ENCODE assay signal across 7 mouse cellular contexts in the genomic region with DNA sequence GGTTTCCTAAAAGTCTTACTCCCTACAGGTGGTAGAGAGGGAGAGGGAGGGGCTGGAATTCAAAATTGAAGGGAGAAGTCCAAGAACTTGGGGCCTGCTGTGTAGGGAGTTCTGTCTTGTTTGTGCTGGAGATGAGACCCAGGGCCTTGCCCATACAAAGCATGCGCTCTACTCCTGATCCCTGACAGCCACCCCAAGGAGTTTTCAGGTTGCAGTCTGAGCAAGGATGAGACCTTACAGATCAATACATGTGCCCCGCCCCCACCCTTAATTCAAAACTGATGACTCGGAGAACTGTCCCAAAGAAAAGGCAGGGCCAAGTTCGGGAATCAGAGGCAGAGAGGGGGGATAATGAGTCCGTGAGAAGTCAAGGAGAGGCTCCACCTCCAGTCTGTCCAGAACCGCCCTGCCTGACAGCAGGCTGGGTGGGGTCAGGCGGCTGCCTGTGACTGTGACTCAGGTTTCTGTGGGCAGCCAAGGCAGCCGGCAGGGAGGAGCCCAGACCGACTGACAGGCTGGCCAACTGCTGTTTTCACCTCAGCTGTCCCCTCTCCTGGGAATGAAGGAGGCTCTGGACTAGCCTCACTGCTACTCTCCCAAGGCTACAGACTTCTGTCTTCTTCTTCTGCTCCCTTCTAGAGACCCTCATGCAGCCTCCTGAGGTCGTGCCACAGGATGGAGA. TPM values are rescaled to one million over a fixed set of nuclear protein-coding genes. Genes with fewer than 3 reads are reported as not detected.
DNase-seq lines count a peak whose midpoint lies in the region; ATAC-seq and TF ChIP-seq lines count a peak whose summit lies in the region.

No protein-coding gene starts in this region.

- peak overlapping the region; percentile 42 for H3ac ChIP-seq in C2C12 (ENCODE audit: control insufficient read depth, insufficient read length, low read depth)

- 4% methylated on average over 10 of the region's 10 CpGs for WGBS in heart, embryonic 11.5 days (ENCODE audit: insufficient replicate concordance)
- WGBS in kidney, postnatal 0 days: 4% methylated on average over 10 of the region's 10 CpGs
- 4% methylated on average over 10 of the region's 10 CpGs for WGBS in macrophage (ENCODE audit: missing documents)
- WGBS in stomach, embryonic 14.5 days: 6% methylated on average over 10 of the region's 10 CpGs

- H3K79me3 ChIP-seq in C2C12 (ENCODE audit: low read depth): peaks cover 28% of the 10 kb centered on the region

- H3K27me3 ChIP-seq in C2C12 (ENCODE audit: control insufficient read depth, insufficient read depth, insufficient read length): no peaks in the 10 kb centered on the region
- H3K27me3 ChIP-seq in heart, embryonic 11.5 days (ENCODE audit: control insufficient read depth, insufficient read depth, low read length): no peaks in the 10 kb centered on the region
- H3K27me3 ChIP-seq in kidney, postnatal 0 days (ENCODE audit: insufficient read depth, low read length): no peaks in the 10 kb centered on the region
- H3K27me3 ChIP-seq in stomach, embryonic 14.5 days (ENCODE audit: control insufficient read depth, insufficient read depth, low read length): no peaks in the 10 kb centered on the region

- peaks cover 52% of the 10 kb centered on the region for H3K79me2 ChIP-seq in C2C12 (ENCODE audit: control insufficient read depth, insufficient read depth)
- peaks cover 50% of the 10 kb centered on the region for H3K79me2 ChIP-seq in macrophage (ENCODE audit: inconsistent target)

- peak overlapping the region; percentile 62 for H3K9ac ChIP-seq in heart, embryonic 11.5 days (ENCODE audit: low read depth, low read length)
- 0 out of 2 replicates have a peak overlapping the region, but pooled peaks have one; percentile 15 for H3K9ac ChIP-seq in kidney, postnatal 0 days (ENCODE audit: low read depth, low read length)
- H3K9ac ChIP-seq in stomach, embryonic 14.5 days (replicated peaks; ENCODE audit: low read depth, low read length): no peak overlapping the region

- H3K36me3 ChIP-seq in C2C12 (ENCODE audit: control insufficient read depth, insufficient read depth) (peaks cover 3% of the 10 kb centered on the region), macrophage (ENCODE audit: inconsistent target) (no peaks in the 10 kb centered on the region)
- no peaks in the 10 kb centered on the region for H3K36me3 ChIP-seq in heart, embryonic 11.5 days (ENCODE audit: control insufficient read depth, insufficient read depth, low read length)
- H3K36me3 ChIP-seq in kidney, postnatal 0 days (ENCODE audit: insufficient read depth, low read length): no peaks in the 10 kb centered on the region
- H3K36me3 ChIP-seq in stomach, embryonic 14.5 days (ENCODE audit: control insufficient read depth, insufficient read depth, low read length): no peaks in the 10 kb centered on the region; the same call in 1 of the 2 replicates

- ATAC-seq in common myeloid progenitor, adult 5-6 weeks (replicated peaks; ENCODE audit: low read depth, poor library complexity, severe bottlenecking): peak; percentile 41
- ATAC-seq in heart, embryonic 11.5 days (replicated peaks; ENCODE audit: insufficient number of reproducible peaks, low FRiP score, low TSS enrichment): peak; percentile 69
- peak; percentile 48; the same call in 1 of the 2 replicates for ATAC-seq in kidney, postnatal 0 days (replicated peaks; ENCODE audit: low FRiP score, low read depth)
- ATAC-seq in stomach, embryonic 14.5 days (ENCODE audit: insufficient number of reproducible peaks, insufficient read depth, low FRiP score, low read depth): peak; percentile 24; the same call in 1 of the 2 replicates

- TF ChIP-seq CTCF in C2C12 (IDR thresholded peaks at IDR 0.05; ENCODE audit: control insufficient read depth, insufficient read depth, insufficient read length): no peak
- TF ChIP-seq CTCF in kidney, postnatal 0 days (IDR thresholded peaks at IDR 0.05; ENCODE audit: low read depth): no peak

- peak; percentile 49 for DNase-seq in MEL-GATA-1-ER (ENCODE audit: extremely low read depth, low read depth)
- DNase-seq in kidney, postnatal 0 days (ENCODE audit: low spot score): peak; percentile 91

- H3K9me3 ChIP-seq in heart, embryonic 11.5 days (replicated peaks; ENCODE audit: control insufficient read depth, low read length): no peaks in the 10 kb centered on the region
- H3K9me3 ChIP-seq in kidney, postnatal 0 days (replicated peaks; ENCODE audit: low read length): no peaks in the 10 kb centered on the region
- no peaks in the 10 kb centered on the region for H3K9me3 ChIP-seq in stomach, embryonic 14.5 days (ENCODE audit: control insufficient read depth, low read depth, low read length)

- peak overlapping the region; percentile 56 for H3K4me2 ChIP-seq in heart, embryonic 11.5 days
- peak overlapping the region; percentile 45 for H3K4me2 ChIP-seq in kidney, postnatal 0 days (ENCODE audit: low read length)
- H3K4me2 ChIP-seq in stomach, embryonic 14.5 days (replicated peaks; ENCODE audit: low read depth, low read length): peak overlapping the region; percentile 19

- peak overlapping the region; percentile 11 for H3K4me3 ChIP-seq in C2C12 (ENCODE audit: insufficient read depth, poor library complexity, severe bottlenecking)
- peak overlapping the region; percentile 16; the same call in 1 of the 2 replicates for H3K4me3 ChIP-seq in heart, embryonic 11.5 days (ENCODE audit: low read depth, low read length)
- no peak overlapping the region for H3K4me3 ChIP-seq in kidney, postnatal 0 days (replicated peaks; ENCODE audit: low read depth, low read length)
- peak overlapping the region; percentile 10; the same call in 1 of the 2 replicates for H3K4me3 ChIP-seq in macrophage (ENCODE audit: inconsistent target)
- H3K4me3 ChIP-seq in stomach, embryonic 14.5 days (ENCODE audit: low read depth, low read length): no peak overlapping the region

- peaks cover 50% of the 10 kb centered on the region for H3K4me1 ChIP-seq in heart, embryonic 11.5 days (ENCODE audit: control insufficient read depth, insufficient read depth, low read length)
- peaks cover 36% of the 10 kb centered on the region for H3K4me1 ChIP-seq in kidney, postnatal 0 days (replicated peaks; ENCODE audit: insufficient read depth, low read length)
- H3K4me1 ChIP-seq in stomach, embryonic 14.5 days (ENCODE audit: control insufficient read depth, insufficient read depth, low read length): peaks cover 40% of the 10 kb centered on the region

- peak overlapping the region; percentile 89 for H3K27ac ChIP-seq in heart, embryonic 11.5 days (ENCODE audit: low read depth, low read length)
- H3K27ac ChIP-seq in kidney, postnatal 0 days: peak overlapping the region; percentile 95
- H3K27ac ChIP-seq in macrophage: peak overlapping the region; percentile 99
- H3K27ac ChIP-seq in stomach, embryonic 14.5 days (ENCODE audit: low read length): peak overlapping the region; percentile 89

TF ChIP-seq in C2C12, 6 proteins besides CTCF, POLR2A, EP300 and RAD21 (continues in another document):
- TF ChIP-seq MYOD1 (IDR thresholded peaks at IDR 0.05; ENCODE audit: control insufficient read depth, insufficient read length, low read depth): peak; percentile 95

RNA-seq across cellular contexts. Expression of gene Trappc3, which starts 1.5 kb away (rescaled TPM):
- polyA plus RNA-seq in C2C12 (2012; fragmentation: generic; extraction: Trizol) (110 TPM), macrophage (2018) (93.4 to 103 TPM (median 95.6 TPM) in 3 replicates)
- 55.7 and 63.9 TPM in 2 replicates for total RNA-seq in common myeloid progenitor, adult 5-6 weeks (2017)
- polyA plus RNA-seq in heart, embryonic 11.5 days (2014; fragmentation: Nextera tagmentation; extraction: Ambion mirVana): 11.0 and 28.0 TPM in 2 replicates
- polyA plus RNA-seq in kidney, postnatal 0 days (2015; fragmentation: Nextera tagmentation; extraction: Ambion mirVana): 115 and 121 TPM in 2 replicates
- total RNA-seq in macrophage (2018; cell fraction: chromatin; rRNA removed): 10 to 100 TPM; 34.4 to 67.3 (median 48.2) TPM
- total RNA-seq in macrophage (2018; cell fraction: cytosol; rRNA removed): 100 to 1,000 TPM in 8 of 26 experiments, 10 to 100 TPM in 18; 77.1 to 117 (median 93.5) TPM
- 10 to 100 TPM; 48.1 to 87.5 (median 60.6) TPM for total RNA-seq in macrophage (2018; cell fraction: nucleus; rRNA removed)
- polyA plus RNA-seq in stomach, embryonic 14.5 days (2014; fragmentation: Nextera tagmentation; extraction: Ambion mirVana): 14.7 and 17.1 TPM in 2 replicates

RNA-seq across cellular contexts. Expression of gene Map7d1, which starts 4.5 kb away (rescaled TPM):
- polyA plus RNA-seq in C2C12 (2012; fragmentation: generic; extraction: Trizol): 130 TPM
- total RNA-seq in common myeloid progenitor, adult 5-6 weeks (2017): 13.0 and 32.3 TPM in 2 replicates
- 37.0 and 44.6 TPM in 2 replicates for polyA plus RNA-seq in heart, embryonic 11.5 days (2014; fragmentation: Nextera tagmentation; extraction: Ambion mirVana)
- 22.4 and 27.3 TPM in 2 replicates for polyA plus RNA-seq in kidney, postnatal 0 days (2015; fragmentation: Nextera tagmentation; extraction: Ambion mirVana)
- total RNA-seq in macrophage (2018; cell fraction: chromatin; rRNA removed): 100 to 1,000 TPM in 25 of 26 experiments, 10 to 100 TPM in 1; 97.4 to 591 (median 259) TPM
- total RNA-seq in macrophage (2018; cell fraction: cytosol; rRNA removed): 100 to 1,000 TPM; 123 to 196 (median 163) TPM
- 100 to 1,000 TPM; 107 to 224 (median 158) TPM for total RNA-seq in macrophage (2018; cell fraction: nucleus; rRNA removed)
- polyA plus RNA-seq in macrophage (2018): 105 to 157 TPM (median 139 TPM) in 3 replicates
- 37.2 and 38.7 TPM in 2 replicates for polyA plus RNA-seq in stomach, embryonic 14.5 days (2014; fragmentation: Nextera tagmentation; extraction: Ambion mirVana)

RNA-seq across cellular contexts. Expression of gene Col8a2, which starts 25.9 kb away (rescaled TPM):
- polyA plus RNA-seq in C2C12 (2012; fragmentation: generic; extraction: Trizol) (0.62 TPM), macrophage (2018) (not detected in 3 replicates)
- not detected in 2 replicates for total RNA-seq in common myeloid progenitor, adult 5-6 weeks (2017)
- polyA plus RNA-seq in heart, embryonic 11.5 days (2014; fragmentation: Nextera tagmentation; extraction: Ambion mirVana): 2.0 and 3.0 TPM in 2 replicates
- 7.9 and 8.1 TPM in 2 replicates for polyA plus RNA-seq in kidney, postnatal 0 days (2015; fragmentation: Nextera tagmentation; extraction: Ambion mirVana)
- total RNA-seq in macrophage (2018; cell fraction: chromatin; rRNA removed): 1 to 10 TPM in 1 of 26 experiments, not detected in 25; 5.2 TPM
- not detected for total RNA-seq in macrophage (2018; cell fraction: cytosol; rRNA removed)
- under 1 TPM in 1 of 26 experiments, not detected in 25; 0.72 TPM for total RNA-seq in macrophage (2018; cell fraction: nucleus; rRNA removed)
- 10.2 and 10.8 TPM in 2 replicates for polyA plus RNA-seq in stomach, embryonic 14.5 days (2014; fragmentation: Nextera tagmentation; extraction: Ambion mirVana)

RNA-seq across cellular contexts. Expression of gene Thrap3, which starts 58.1 kb away (rescaled TPM):
- polyA plus RNA-seq in C2C12 (2012; fragmentation: generic; extraction: Trizol): 85.7 TPM
- 331 and 353 TPM in 2 replicates for total RNA-seq in common myeloid progenitor, adult 5-6 weeks (2017)
- polyA plus RNA-seq in heart, embryonic 11.5 days (2014; fragmentation: Nextera tagmentation; extraction: Ambion mirVana): 131 and 155 TPM in 2 replicates
- 136 and 156 TPM in 2 replicates for polyA plus RNA-seq in kidney, postnatal 0 days (2015; fragmentation: Nextera tagmentation; extraction: Ambion mirVana)
- 1,000 to 10,000 TPM in 11 of 26 experiments, 100 to 1,000 TPM in 15; 773 to 1,275 (median 979) TPM for total RNA-seq in macrophage (2018; cell fraction: chromatin; rRNA removed)
- total RNA-seq in macrophage (2018; cell fraction: cytosol; rRNA removed): 100 to 1,000 TPM in 24 of 26 experiments, 10 to 100 TPM in 2; 90.2 to 183 (median 118) TPM
- total RNA-seq in macrophage (2018; cell fraction: nucleus; rRNA removed): 100 to 1,000 TPM; 424 to 709 (median 586) TPM
- 109 to 345 TPM (median 123 TPM) in 3 replicates for polyA plus RNA-seq in macrophage (2018)
- 258 and 268 TPM in 2 replicates for polyA plus RNA-seq in stomach, embryonic 14.5 days (2014; fragmentation: Nextera tagmentation; extraction: Ambion mirVana)

Comparison
In these comparisons a context has a peak if more than half of its experiments do, and no peak if none do; other contexts are left out.
1. H3K4me3 ChIP-seq: peak in C2C12 (single experiment), heart, embryonic 11.5 days (single experiment) and macrophage (single experiment); none in kidney, postnatal 0 days (single experiment) and stomach, embryonic 14.5 days (single experiment).
2. Peak in every context shown above with its lines, with median percentiles within 50 percentile points of each other: ATAC-seq, H3K27ac ChIP-seq and H3K4me2 ChIP-seq.